Mouse (Mus musculus): ENCODE data around the gene Sgsm2. TPM values are rescaled to one million over a fixed set of nuclear protein-coding genes. Genes with fewer than 3 reads are reported as not detected.
"Not testable (repeated sequence)": the region's sequence is repeated elsewhere in the genome, so short reads cannot be mapped to it uniquely, and the experiment has no call there.

Gene Sgsm2
- polyA plus RNA-seq, 1 experiment, result 2.6 TPM

GRCm38 (mm10) chr11:74811538-74811937 is 85.3 kb downstream of the Sgsm2 start:
- Histone ChIP-seq H3K4me1 (ENCODE audit: control insufficient read depth, insufficient read depth, insufficient read length, low read length) (no peaks in the 10 kb centered on the region), H3K27ac (replicated peaks; ENCODE audit: low read depth, low read length) (no peak overlapping the region), H3K4me3 (ENCODE audit: insufficient read depth, low read depth, low read length) (no peak overlapping the region)

DNA sequence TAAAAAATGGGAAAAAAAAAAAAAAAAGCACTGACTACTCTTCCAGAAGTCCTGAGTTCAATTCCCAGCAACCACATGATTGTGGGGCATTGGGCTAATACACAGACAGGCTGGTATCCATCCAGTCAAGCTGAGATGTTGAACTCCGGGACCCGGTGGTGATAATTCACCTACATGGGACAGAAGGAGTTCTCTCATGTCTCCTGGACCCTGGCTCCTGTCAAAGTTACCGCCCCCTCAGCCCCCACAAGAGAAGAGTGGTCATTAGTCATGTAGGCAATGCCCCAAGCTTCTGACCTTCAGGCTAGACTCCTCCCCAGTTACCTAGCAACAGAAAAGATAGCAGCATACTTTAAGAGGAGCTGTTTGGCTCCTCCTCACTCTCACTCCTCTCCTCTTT is 85.8 kb downstream of the Sgsm2 start:
- H3K4me3 ChIP-seq (ENCODE audit: insufficient read depth, low read depth, low read length); H3K27ac ChIP-seq (replicated peaks; ENCODE audit: low read depth, low read length); H3K4me1 ChIP-seq (ENCODE audit: control insufficient read depth, insufficient read depth, insufficient read length, low read length): not testable (repeated sequence)

GRCm38 (mm10) chr11:74810134-74810533 is 86.7 kb downstream of the Sgsm2 start:
- Histone ChIP-seq H3K4me3 (ENCODE audit: insufficient read depth, low read depth, low read length) (no peak overlapping the region), H3K4me1 (ENCODE audit: control insufficient read depth, insufficient read depth, insufficient read length, low read length) (no peaks in the 10 kb centered on the region), H3K27ac (replicated peaks; ENCODE audit: low read depth, low read length) (no peak overlapping the region)

DNA sequence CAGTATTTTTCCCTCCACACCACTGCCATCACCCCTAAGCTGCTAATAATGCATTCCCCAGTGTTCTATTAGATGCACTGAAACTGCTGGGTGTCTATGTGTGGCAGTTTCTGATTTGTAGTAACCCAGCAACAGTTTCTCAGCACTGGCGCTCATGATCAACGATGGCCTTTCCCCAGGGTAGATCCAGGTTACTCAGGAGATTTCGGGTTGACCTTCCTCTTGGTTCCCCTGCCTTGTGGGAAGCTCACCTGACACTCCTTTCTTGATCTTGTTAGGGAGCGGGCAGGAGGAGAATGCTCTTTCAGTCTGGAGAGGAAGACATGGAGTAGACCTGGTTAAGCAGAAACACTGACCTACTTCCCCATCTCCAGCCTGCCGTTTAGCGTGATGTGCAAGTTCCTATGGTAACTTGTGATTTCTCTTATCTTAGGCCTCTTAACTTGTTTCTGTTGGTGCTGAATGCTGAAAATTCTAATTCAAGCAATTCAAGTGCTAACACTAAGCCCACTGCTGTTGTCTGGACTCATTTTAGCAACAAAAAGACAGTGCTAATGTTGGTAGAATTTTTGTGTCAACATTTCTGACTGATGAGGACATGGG is 88.5 kb downstream of the Sgsm2 start:
- no peak overlapping the region for H3K4me3 ChIP-seq (ENCODE audit: insufficient read depth, low read depth, low read length)
- H3K4me1 ChIP-seq (ENCODE audit: control insufficient read depth, insufficient read depth, insufficient read length, low read length), result no peaks in the 10 kb centered on the region
- H3K27ac ChIP-seq (replicated peaks; ENCODE audit: low read depth, low read length), result no peak overlapping the region

DNA sequence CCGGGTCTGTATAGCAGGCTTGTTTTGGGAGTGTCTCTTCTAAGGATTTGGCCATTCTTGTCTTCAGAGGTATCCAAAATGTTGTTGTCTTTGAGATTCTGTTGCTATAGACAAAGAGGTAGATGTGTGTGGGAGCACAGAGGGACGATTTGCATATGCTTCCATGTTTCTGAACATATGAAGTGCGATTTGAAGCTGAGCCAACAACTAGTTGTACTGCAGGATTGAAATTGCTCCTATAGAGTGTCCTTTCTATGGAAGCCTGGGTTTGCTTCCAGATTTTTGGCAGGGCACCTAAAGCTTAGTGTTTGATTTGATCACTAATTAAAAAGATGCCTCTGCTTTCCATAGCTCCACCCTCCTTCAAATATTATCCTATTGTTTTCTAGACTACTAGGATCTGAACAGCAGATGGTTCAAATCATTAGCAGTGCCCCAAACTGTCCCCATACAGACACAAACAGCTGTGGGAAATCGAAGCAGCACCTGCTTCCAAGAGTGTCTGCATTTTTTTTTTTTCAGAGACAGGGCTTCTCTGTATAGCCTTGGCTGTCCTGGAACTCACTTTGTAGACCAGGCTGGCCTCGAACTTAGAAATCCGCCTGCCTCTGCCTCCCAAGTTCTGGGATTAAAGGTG is 89.5 kb downstream of the Sgsm2 start:
- no peaks in the 10 kb centered on the region for H3K4me1 ChIP-seq (ENCODE audit: control insufficient read depth, insufficient read depth, insufficient read length, low read length)
- H3K4me3 ChIP-seq (ENCODE audit: insufficient read depth, low read depth, low read length), result no peak overlapping the region
- H3K27ac ChIP-seq (replicated peaks; ENCODE audit: low read depth, low read length), result no peak overlapping the region

DNA sequence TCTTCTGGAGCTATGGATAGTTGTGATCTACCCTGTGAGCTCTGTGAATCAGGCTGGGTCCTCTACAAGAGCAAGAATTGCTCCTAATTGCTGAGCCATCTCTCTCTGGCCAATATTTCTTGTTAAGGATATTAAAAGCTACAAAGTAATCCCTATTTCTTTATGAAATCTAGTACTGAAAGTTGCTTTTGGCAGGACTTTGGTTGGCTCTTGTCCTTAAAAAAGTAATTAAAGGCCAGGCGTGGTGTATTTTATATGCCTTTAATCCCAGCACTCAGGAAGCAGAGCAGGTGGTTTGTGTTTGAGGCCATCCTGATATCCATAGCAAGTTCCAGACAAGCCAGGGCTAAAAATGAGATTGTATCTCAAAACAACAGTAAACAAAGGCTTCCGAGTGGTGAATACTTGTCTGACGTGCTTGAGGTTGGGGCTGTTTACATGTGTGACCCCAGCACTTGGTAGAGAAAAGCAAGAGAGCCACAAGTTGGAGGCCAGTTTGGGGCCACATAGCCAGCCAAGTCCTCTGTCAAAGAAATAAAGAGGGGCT is 92.7 kb downstream of the Sgsm2 start:
- no peak overlapping the region for H3K27ac ChIP-seq (replicated peaks; ENCODE audit: low read depth, low read length)
- H3K4me1 ChIP-seq (ENCODE audit: control insufficient read depth, insufficient read depth, insufficient read length, low read length), result peaks cover 2% of the 10 kb centered on the region; the same call in 1 of the 2 replicates
- H3K4me3 ChIP-seq (ENCODE audit: insufficient read depth, low read depth, low read length), result no peak overlapping the region

DNA sequence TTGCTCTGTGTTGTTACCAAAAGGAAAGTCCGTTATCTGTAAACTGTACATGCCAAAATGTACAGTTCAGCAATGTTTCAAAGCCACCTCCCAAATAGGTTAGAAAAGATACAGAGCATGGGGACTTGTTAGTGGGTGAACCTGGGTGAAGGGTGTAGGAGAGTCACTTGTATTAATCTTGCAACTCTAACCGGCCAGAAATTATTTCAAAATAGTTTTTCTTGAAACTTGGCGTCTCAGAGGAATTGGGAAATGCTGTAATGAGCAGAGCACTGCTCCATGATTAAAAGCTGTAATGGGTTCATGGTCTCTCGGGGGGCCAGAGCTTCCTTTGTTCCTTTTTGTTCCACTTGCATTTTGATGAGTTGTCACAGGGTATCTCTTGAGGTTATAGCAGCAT is 96.2 kb downstream of the Sgsm2 start:
- Histone ChIP-seq H3K27ac (replicated peaks; ENCODE audit: low read depth, low read length) (no peak overlapping the region), H3K4me1 (ENCODE audit: control insufficient read depth, insufficient read depth, insufficient read length, low read length) (peaks cover 2% of the 10 kb centered on the region; the same call in 1 of the 2 replicates), H3K4me3 (ENCODE audit: insufficient read depth, low read depth, low read length) (no peak overlapping the region)

Other genes starting within 250 kb of the Sgsm2 start
- gene Cluh, start 247.6 kb downstream of the Sgsm2 start, polyA plus RNA-seq (2012; ENCODE audit: insufficient read depth, insufficient read length, missing spikeins), result 126 and 174 TPM in 2 replicates
- 53.3 and 55.7 TPM in 2 replicates for gene Pafah1b1, start 172.4 kb downstream of the Sgsm2 start, polyA plus RNA-seq (2012; ENCODE audit: insufficient read depth, insufficient read length, missing spikeins)
- 11.1 and 12.7 TPM in 2 replicates for gene Mettl16, start 126.2 kb downstream of the Sgsm2 start, polyA plus RNA-seq (2012; ENCODE audit: insufficient read depth, insufficient read length, missing spikeins)
- gene Mnt, start 66.1 kb downstream of the Sgsm2 start, polyA plus RNA-seq (2012; ENCODE audit: insufficient read depth, insufficient read length, missing spikeins), result 5.6 and 6.2 TPM in 2 replicates
- 7.0 and 8.4 TPM in 2 replicates for gene Tsr1, start 1.0 kb upstream of the Sgsm2 start, polyA plus RNA-seq (2012; ENCODE audit: insufficient read depth, insufficient read length, missing spikeins)
- 4.8 and 6.6 TPM in 2 replicates for gene Smg6, start 28.8 kb upstream of the Sgsm2 start, polyA plus RNA-seq (2012; ENCODE audit: insufficient read depth, insufficient read length, missing spikeins)
- 31.1 and 47.4 TPM in 2 replicates for gene Srr, start 28.9 kb upstream of the Sgsm2 start, polyA plus RNA-seq (2012; ENCODE audit: insufficient read depth, insufficient read length, missing spikeins)

Measured in brown adipose tissue, adult 24 weeks (tissue).